Mouse (Mus musculus) frontal cortex, adult (tissue): ENCODE data around the gene Vmn2r30.
"Not testable (repeated sequence)": the region's sequence is repeated elsewhere in the genome, so short reads cannot be mapped to it uniquely, and the experiment has no call there.

Experiments used
- ATAC-seq: cut with Nextera tagmentation; 2 replicates; pipeline ENCODE4 v1.9.2; 2017; ENCODE audit warnings: mild to moderate bottlenecking, moderate library complexity, mixed read lengths; ENCODE audit not compliant: low TSS enrichment

The Vmn2r30 gene

DNA sequence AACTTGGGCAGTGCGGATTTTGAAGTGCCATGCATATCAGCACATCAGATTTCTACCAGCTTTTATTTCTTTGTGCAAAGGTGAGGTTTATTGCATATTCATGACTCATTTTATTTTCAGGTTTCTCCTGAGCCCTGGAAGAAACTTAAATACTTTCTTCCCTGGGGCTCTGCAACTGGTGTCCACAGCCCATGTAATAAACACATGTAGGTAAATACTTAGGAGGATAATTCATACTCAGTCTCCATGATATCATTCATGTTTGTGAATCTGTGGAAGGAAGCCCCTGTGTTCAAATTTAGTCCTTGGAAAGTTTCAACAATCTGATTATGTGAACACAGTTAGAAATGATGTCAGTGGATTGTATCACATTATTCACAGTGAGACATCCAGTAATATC is at the start of gene Vmn2r30:
Gene Vmn2r30, minus strand, starts transcription at position 101 of the 400 bp plus-strand sequence.
- ATAC-seq = not testable (repeated sequence)

DNA sequence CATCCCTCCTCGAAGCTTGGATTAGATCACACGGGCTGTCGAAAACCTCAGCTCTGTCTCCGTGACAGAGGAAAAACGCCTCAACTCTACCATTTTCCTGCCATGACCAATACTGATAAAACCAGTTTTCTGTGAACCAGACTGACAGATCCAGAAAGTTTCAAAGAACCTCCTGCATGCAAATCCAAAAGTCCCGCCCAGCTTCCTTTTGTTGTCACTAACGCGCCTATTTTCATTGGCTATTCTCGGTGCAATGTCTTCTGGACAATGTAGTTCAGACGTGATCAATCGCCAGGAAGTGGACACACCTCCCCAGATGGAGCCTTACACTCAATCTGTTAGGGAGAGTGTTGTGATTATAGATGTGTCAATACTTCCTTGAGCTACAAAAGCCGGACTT is 37.0 kb upstream of the Vmn2r30 start, which contains the start of gene Gm45783:
Gene Gm45783, minus strand, starts transcription at position 143 of the 400 bp plus-strand sequence.
- not testable (repeated sequence) for ATAC-seq

DNA sequence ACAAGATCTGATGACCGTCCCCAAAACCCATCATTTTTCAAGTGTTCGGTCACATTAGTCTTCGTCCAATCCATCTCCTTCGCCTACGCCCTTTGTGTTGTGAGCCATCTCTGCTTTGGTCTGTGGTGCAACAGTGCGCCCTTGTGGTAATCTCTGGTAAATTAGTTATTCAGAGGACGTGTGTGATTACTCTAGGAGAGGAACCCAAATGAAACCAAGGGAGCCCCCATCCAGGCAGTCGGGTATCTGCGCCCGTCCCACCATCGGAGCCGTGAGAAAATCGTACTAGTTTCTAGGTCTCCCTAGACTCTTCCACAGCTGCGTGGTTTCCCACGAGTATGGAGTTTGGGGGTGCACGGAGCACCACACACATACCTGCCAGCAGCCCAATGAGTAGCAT is 41.8 kb downstream of the Vmn2r30 start:
- ATAC-seq = no peak

DNA sequence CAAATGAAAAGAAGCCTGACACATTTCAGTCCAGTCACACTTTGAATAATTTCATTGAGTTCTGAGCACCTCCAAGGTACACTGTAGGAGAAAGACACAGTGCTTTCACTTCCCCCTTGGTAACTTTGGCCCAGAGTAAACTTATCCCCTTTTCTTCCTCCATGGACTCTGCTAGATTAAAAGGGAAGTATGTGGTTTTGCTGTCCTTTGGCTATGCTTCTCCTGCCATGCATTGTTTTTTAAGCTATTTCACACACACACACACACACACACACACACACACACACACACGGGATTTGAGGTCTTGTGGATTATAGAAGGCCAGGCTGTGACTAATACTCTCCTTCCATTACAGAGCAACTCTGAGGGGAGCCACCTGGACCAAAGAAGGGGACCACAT is 56.0 kb downstream of the Vmn2r30 start:
- ATAC-seq = no peak

DNA sequence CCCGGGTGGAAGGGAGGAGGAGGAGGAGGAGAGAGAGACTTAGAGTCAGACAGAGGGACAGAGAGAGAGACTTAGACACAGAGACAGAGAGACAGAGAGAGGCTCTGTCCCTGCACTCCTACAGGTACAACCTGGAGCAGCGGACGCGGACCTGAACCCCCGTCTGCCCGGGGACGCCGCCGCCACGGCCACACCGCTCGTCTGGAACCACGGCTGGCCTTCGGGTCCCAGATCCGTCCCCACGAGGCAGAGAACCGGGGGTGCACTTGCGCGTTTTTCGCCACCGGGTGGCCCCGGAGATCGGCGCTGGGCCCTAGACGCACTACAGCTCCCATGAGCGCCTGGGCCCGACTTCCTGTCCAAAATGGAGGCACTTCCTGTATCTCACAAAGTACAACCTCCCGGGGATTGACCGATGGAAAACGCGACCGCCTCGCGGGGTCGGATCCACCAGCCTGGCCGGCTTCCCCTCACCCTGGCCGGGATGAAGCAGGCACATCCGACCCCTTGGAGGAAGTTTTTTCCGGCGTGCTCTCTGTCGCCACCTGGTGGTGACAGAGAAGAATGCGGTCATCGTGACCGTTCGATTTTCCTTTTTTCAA is 59.3 kb downstream of the Vmn2r30 start, which contains the start of gene Gm45844:
Gene Gm45844, minus strand, starts transcription at position 324 of the 602 bp plus-strand sequence.
- ATAC-seq = peak; percentile 100

DNA sequence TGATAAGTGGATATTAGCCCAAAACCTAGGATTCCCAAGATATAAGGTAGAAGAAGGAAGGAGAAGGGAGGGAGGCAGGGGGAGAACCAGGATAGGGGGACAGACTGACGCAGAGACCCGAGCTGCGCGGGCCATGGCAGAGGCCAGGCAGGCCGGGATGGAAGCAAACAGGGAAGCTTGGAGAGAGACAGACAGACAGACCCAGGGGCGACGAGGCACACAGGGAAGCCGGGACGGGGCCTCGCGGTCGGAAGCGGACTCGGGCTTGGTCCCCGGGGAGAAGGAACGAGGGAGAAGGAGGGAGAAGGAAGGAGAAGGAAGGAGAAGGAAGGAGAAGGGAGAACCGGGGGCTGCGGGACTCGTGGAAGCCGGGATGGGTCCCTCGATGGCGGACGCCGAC is 59.9 kb downstream of the Vmn2r30 start:
- ATAC-seq = peak; percentile 14; the same call in 1 of the 2 replicates
